ENCODE assay signal across 9 mouse cellular contexts in the genomic region with DNA sequence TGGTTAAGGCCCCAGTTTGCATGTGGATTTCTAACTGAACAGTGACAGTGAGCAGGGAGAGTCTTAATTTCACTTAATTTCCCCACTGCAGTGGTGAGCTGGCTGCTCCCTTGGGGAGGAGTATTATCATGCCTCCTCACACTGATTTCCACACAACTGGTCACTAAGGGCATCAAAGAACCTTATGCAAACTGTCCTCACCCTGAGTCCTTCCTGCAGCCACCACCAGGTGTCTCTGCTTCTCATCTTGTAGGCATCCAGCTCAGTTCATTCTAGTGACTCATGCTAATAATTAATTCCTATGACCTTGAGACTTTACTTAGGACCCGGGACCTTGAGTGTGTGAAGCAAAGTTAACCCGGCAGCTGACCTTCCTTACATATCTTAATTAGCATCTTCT.
DNase-seq lines count a peak whose midpoint lies in the region; ATAC-seq and TF ChIP-seq lines count a peak whose summit lies in the region.
"Had no signal": no experiment of that assay in that cellular context is flagged by ENCODE, and none has a peak within 500 bp of the region (broad histone marks: within the 10 kb centered on the region; RNA-seq: fewer than 3 reads in every experiment).

No protein-coding gene starts in this region.

- H3K27ac ChIP-seq in liver, postnatal 0 days (ENCODE audit: low read depth), result no peak overlapping the region
- H3K27ac ChIP-seq: lung, embryonic 15.5 days had no signal

- H3K9ac ChIP-seq in liver, postnatal 0 days (replicated peaks), result no peak overlapping the region
- H3K9ac ChIP-seq: lung, embryonic 15.5 days had no signal

- H3K9me3 ChIP-seq in liver, postnatal 0 days (ENCODE audit: low read length), result no peaks in the 10 kb centered on the region
- H3K9me3 ChIP-seq: lung, embryonic 15.5 days had no signal

- H3K36me3 ChIP-seq in liver, postnatal 0 days (replicated peaks; ENCODE audit: insufficient read depth, low read length), result no peaks in the 10 kb centered on the region
- H3K36me3 ChIP-seq: lung, embryonic 15.5 days had no signal

- no peak for DNase-seq in cerebellum, adult 11-12 months
- no peak for DNase-seq in lung, adult 2 months
- no peak for DNase-seq in lung, adult 18-20 months
- peak; percentile 69 for DNase-seq in brain, adult 2 months (ENCODE audit: low read depth, low spot score)
- peak; percentile 10 for DNase-seq in forelimb bud, embryonic 11.5 days (ENCODE audit: low read depth, low spot score)
- DNase-seq in liver, postnatal 0 days, result peak; percentile 59
- no peak for DNase-seq in c-Kit-positive CD71-positive TER-119-positive erythroid progenitor cells, embryonic 14.5 days (ENCODE audit: low spot score)

- no peak overlapping the region for H3K4me3 ChIP-seq in lung, adult 2 months (replicated peaks; ENCODE audit: extremely low read depth, low read depth, low read length)
- H3K4me3 ChIP-seq in liver, postnatal 0 days (ENCODE audit: low read depth, low read length), result no peak overlapping the region
- H3K4me3 ChIP-seq: lung, embryonic 15.5 days had no signal

- H3K4me1 ChIP-seq in lung, adult 2 months (ENCODE audit: control insufficient read depth, insufficient read depth, low read length), result no peaks in the 10 kb centered on the region
- peaks cover 1% of the 10 kb centered on the region; the same call in 1 of the 2 replicates for H3K4me1 ChIP-seq in liver, postnatal 0 days (ENCODE audit: insufficient read depth)
- H3K4me1 ChIP-seq: lung, embryonic 15.5 days had no signal

- TF ChIP-seq EP300 in liver, postnatal 0 days (IDR thresholded peaks at IDR 0.05; ENCODE audit: low read depth), result no peak

- no peak overlapping the region for H3K4me2 ChIP-seq in liver, postnatal 0 days (ENCODE audit: low read depth, low read length)
- H3K4me2 ChIP-seq: lung, embryonic 15.5 days had no signal

- 0 out of 2 replicates have a peak, but pooled peaks have one; percentile 52 for ATAC-seq in cerebellum, adult (ENCODE audit: insufficient number of reproducible peaks, low FRiP score, low TSS enrichment)
- ATAC-seq in liver, postnatal 0 days, result peak; percentile 73

- no peak for TF ChIP-seq POLR2A in lung, adult 2 months (IDR thresholded peaks at IDR 0.05; ENCODE audit: borderline replicate concordance, extremely low read depth, low read depth, low read length)

- no peaks in the 10 kb centered on the region for H3K27me3 ChIP-seq in liver, postnatal 0 days (ENCODE audit: insufficient read depth, low read length)
- H3K27me3 ChIP-seq: lung, embryonic 15.5 days had no signal

- WGBS in lung, adult 2 months, result 24% methylated on average over 2 of the region's 2 CpGs
- WGBS in liver, postnatal 0 days (ENCODE audit: insufficient replicate concordance), result 35% methylated on average over 2 of the region's 2 CpGs

- peak; percentile 43 for TF ChIP-seq CTCF in lung, adult 2 months (IDR thresholded peaks at IDR 0.05; ENCODE audit: insufficient read depth, low read length)
- TF ChIP-seq CTCF in liver, postnatal 0 days (IDR thresholded peaks at IDR 0.05; ENCODE audit: low read depth), result peak; percentile 79

Comparison
In these comparisons a context has a peak if more than half of its experiments do, and no peak if none do; other contexts are left out.
1. DNase-seq: peak in brain, adult 2 months (single experiment), forelimb bud, embryonic 11.5 days (single experiment) and liver, postnatal 0 days (single experiment); none in cerebellum, adult 11-12 months (single experiment), lung, adult 2 months (single experiment), lung, adult 18-20 months (0 of 2) and c-Kit-positive CD71-positive TER-119-positive erythroid progenitor cells, embryonic 14.5 days (single experiment).